Mouse (Mus musculus) cerebellum, adult 2 months (tissue): ENCODE data around the gene BC030867.

Experiments used
- CTCF ChIP-seq: fragments of 200-500 bp; IDR thresholded peaks from 2 replicates; pipeline ENCODE4 v1.5.1; 2011; ENCODE audit warnings: low read depth, mild to moderate bottlenecking, control low read depth, low read length, moderate library complexity, borderline replicate concordance; ENCODE audit not compliant: insufficient read depth
- POLR2A ChIP-seq: fragments of 200-500 bp; IDR thresholded peaks from 2 replicates; pipeline ENCODE4 v1.6.1; 2011; ENCODE audit warnings: low read length, control low read depth, borderline replicate concordance; ENCODE audit not compliant: insufficient read depth

DNA sequence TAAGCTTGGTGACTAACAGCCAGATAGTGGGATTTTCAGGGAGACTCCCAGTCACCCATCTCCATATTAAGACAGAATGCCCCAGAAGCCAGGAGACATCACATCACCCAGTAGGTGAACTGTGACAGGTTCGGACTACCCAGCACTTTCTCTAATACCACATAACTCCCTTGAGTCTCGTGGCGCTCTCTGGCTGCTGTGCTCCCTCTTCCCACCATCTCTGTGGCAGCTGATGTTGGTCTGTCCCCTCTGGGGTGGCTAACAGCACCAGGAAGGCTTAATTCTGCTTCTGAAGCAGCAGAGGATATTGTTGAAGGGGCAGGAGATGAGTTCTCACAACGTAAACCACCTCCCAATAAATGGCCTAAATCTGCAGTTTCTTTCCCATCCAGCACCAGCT lies 63.3 kb downstream of the BC030867 start:
- TF ChIP-seq POLR2A (no peak), CTCF (no peak)
